Mouse (Mus musculus): Measurements from ENCODE around the gene Vmn2r23. TPM values are rescaled to one million over a fixed set of nuclear protein-coding genes. Genes with fewer than 3 reads are reported as not detected.
"Not testable (repeated sequence)": the region's sequence is repeated elsewhere in the genome, so short reads cannot be mapped to it uniquely, and the experiment has no call there.

Vmn2r23 gene
- polyA plus RNA-seq (2015; fragmentation: Nextera tagmentation; extraction: Ambion mirVana): not detected in 2 replicates

DNA sequence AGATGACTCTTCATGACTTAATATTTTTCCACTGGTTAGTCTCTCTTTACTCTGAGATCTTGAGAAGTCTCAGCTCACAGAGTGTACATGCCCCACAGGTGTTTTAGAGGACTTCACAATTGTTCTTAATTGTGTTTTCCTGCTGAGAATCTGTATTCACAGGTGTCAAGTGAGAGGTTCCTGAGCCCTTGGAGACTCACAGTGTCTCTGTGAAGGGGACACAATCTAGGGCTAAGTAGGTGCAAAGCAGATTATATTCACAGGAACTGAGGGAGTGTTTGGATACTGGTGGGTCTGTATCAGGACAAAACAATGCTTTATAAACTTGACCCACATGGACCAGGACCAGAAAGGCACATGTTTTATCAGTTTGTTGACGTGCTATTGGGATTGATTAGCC lies at the start of gene Vmn2r23:
Gene Vmn2r23 (plus strand): TSS at position 301 of the 400 bp plus-strand sequence.
- Histone ChIP-seq H3K36me3 (ENCODE audit: insufficient read depth, low read length) (no peaks in the 10 kb centered on the region), H3K27me3 (replicated peaks; ENCODE audit: insufficient read depth, low read length) (no peaks in the 10 kb centered on the region), H3K4me3 (ENCODE audit: low read depth, low read length) (no peak within 1 kb of the TSS), H3K9me3 (ENCODE audit: low read length) (no peaks in the 10 kb centered on the region), H3K4me1 (ENCODE audit: insufficient read depth, low read depth, low read length) (no peaks in the 10 kb centered on the region), H3K27ac (ENCODE audit: low read length) (no peak within 1 kb of the TSS), H3K4me2 (replicated peaks; ENCODE audit: low read depth, low read length) (no peak within 1 kb of the TSS), H3K9ac (replicated peaks; ENCODE audit: low read depth) (no peak within 1 kb of the TSS)
- TF ChIP-seq CTCF (IDR thresholded peaks at IDR 0.05) (no peak), EP300 (IDR thresholded peaks at IDR 0.05) (no peak)
- ATAC-seq (no peak), DNase-seq (ENCODE audit: low spot score) (no peak)
- WGBS: 40% methylated on average over 1 of the region's 1 CpGs

DNA sequence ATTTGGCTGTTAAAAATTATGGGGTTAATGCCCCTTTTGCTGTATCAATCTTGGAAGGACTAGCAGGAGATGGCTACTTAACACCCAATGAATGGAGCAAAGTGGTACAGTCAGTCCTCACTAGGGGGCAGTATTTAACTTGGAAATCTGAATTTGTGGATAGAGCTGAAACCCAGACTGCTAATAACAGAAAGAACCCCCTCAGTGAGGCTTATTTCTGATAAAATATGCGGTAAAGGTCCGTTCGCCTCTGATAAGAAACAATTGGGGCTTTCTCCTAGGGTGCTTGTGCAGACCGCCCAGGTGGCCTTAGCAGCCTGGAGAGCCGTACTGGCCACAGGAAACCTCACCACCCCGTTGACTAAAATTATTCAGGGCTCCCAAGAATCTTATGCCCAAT lies 45.4 kb upstream of the Vmn2r23 start:
- ATAC-seq (no peak), DNase-seq (ENCODE audit: low spot score) (no peak)
- H3K36me3 ChIP-seq (ENCODE audit: insufficient read depth, low read length): no peaks in the 10 kb centered on the region
- H3K4me1 ChIP-seq (ENCODE audit: insufficient read depth, low read depth, low read length): no peaks in the 10 kb centered on the region
- no peak overlapping the region for H3K4me2 ChIP-seq (replicated peaks; ENCODE audit: low read depth, low read length)
- WGBS: 39% methylated on average over 6 of the region's 6 CpGs
- H3K9ac ChIP-seq (replicated peaks; ENCODE audit: low read depth): no peak overlapping the region
- no peaks in the 10 kb centered on the region for H3K27me3 ChIP-seq (replicated peaks; ENCODE audit: insufficient read depth, low read length)
- H3K4me3 ChIP-seq (ENCODE audit: low read depth, low read length): no peak overlapping the region
- H3K27ac ChIP-seq (ENCODE audit: low read length): no peak overlapping the region
- no peak for TF ChIP-seq CTCF (IDR thresholded peaks at IDR 0.05)
- no peak for TF ChIP-seq EP300 (IDR thresholded peaks at IDR 0.05)
- no peaks in the 10 kb centered on the region for H3K9me3 ChIP-seq (ENCODE audit: low read length)

DNA sequence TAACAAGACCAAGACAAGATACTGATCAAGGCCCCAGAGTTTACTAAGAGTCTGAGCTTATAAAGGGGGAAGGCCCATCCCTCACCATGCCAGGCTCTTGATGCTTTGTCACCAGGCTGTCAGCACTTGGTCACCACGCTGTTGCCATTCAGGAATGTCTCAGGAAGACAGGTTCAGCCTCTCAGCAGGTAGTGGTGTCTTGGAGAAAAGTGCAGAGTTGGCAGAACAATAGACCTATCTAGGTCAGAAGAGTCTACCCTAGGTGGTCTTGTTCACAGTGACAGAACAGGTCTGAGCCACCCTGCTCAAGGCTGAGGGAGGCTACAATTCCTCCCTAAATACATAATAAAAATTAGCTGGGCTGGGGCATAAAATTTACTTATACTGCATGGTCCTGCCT lies 5.8 kb upstream of the Vmn2r23 start:
- H3K27ac ChIP-seq (ENCODE audit: low read length); H3K27me3 ChIP-seq (replicated peaks; ENCODE audit: insufficient read depth, low read length); H3K9me3 ChIP-seq (ENCODE audit: low read length); DNase-seq (ENCODE audit: low spot score); H3K4me1 ChIP-seq (ENCODE audit: insufficient read depth, low read depth, low read length); H3K4me3 ChIP-seq (ENCODE audit: low read depth, low read length); H3K9ac ChIP-seq (replicated peaks; ENCODE audit: low read depth); H3K4me2 ChIP-seq (replicated peaks; ENCODE audit: low read depth, low read length); H3K36me3 ChIP-seq (ENCODE audit: insufficient read depth, low read length); ATAC-seq: not testable (repeated sequence)
- WGBS: 29% methylated on average over 1 of the region's 1 CpGs

- no peak for TF ChIP-seq EP300 (IDR thresholded peaks at IDR 0.05)
- TF ChIP-seq CTCF (IDR thresholded peaks at IDR 0.05): no peak
- ATAC-seq: no peak
- Histone ChIP-seq H3K27me3 (replicated peaks; ENCODE audit: insufficient read depth, low read length) (no peaks in the 10 kb centered on the region), H3K4me1 (ENCODE audit: insufficient read depth, low read depth, low read length) (no peaks in the 10 kb centered on the region), H3K36me3 (ENCODE audit: insufficient read depth, low read length) (no peaks in the 10 kb centered on the region), H3K4me2 (replicated peaks; ENCODE audit: low read depth, low read length) (no peak overlapping the region), H3K4me3 (ENCODE audit: low read depth, low read length) (no peak overlapping the region), H3K9me3 (ENCODE audit: low read length) (no peaks in the 10 kb centered on the region), H3K9ac (replicated peaks; ENCODE audit: low read depth) (no peak overlapping the region), H3K27ac (ENCODE audit: low read length) (no peak overlapping the region)
- DNase-seq (ENCODE audit: low spot score): no peak
These were observed 5.3 kb upstream of the Vmn2r23 start for GRCm38 (mm10) chr6:123697213-123697612.

GRCm38 (mm10) chr6:123770031-123770430 lies 67.6 kb downstream of the Vmn2r23 start:
- Histone ChIP-seq H3K9ac (replicated peaks; ENCODE audit: low read depth) (no peak overlapping the region), H3K36me3 (ENCODE audit: insufficient read depth, low read length) (no peaks in the 10 kb centered on the region), H3K27ac (ENCODE audit: low read length) (no peak overlapping the region), H3K27me3 (replicated peaks; ENCODE audit: insufficient read depth, low read length) (no peaks in the 10 kb centered on the region), H3K4me1 (ENCODE audit: insufficient read depth, low read depth, low read length) (no peaks in the 10 kb centered on the region), H3K4me3 (ENCODE audit: low read depth, low read length) (no peak overlapping the region), H3K4me2 (replicated peaks; ENCODE audit: low read depth, low read length) (no peak overlapping the region), H3K9me3 (ENCODE audit: low read length) (no peaks in the 10 kb centered on the region)
- DNase-seq (ENCODE audit: low spot score) (no peak), ATAC-seq (no peak)
- WGBS: 72% methylated on average over 3 of the region's 3 CpGs
- TF ChIP-seq CTCF (IDR thresholded peaks at IDR 0.05): no peak
- TF ChIP-seq EP300 (IDR thresholded peaks at IDR 0.05): no peak

- TF ChIP-seq EP300 (IDR thresholded peaks at IDR 0.05) (no peak), CTCF (IDR thresholded peaks at IDR 0.05) (no peak)
- DNase-seq (ENCODE audit: low spot score): no peak
- no peak within 1 kb of the TSS for H3K9ac ChIP-seq (replicated peaks; ENCODE audit: low read depth)
- H3K4me1 ChIP-seq (ENCODE audit: insufficient read depth, low read depth, low read length): no peaks in the 10 kb centered on the region
- H3K9me3 ChIP-seq (ENCODE audit: low read length): no peaks in the 10 kb centered on the region
- no peak for ATAC-seq
- H3K27ac ChIP-seq (ENCODE audit: low read length): no peak within 1 kb of the TSS
- H3K4me2 ChIP-seq (replicated peaks; ENCODE audit: low read depth, low read length): no peak within 1 kb of the TSS
- WGBS: 53% methylated on average over 1 of the region's 1 CpGs
- H3K4me3 ChIP-seq (ENCODE audit: low read depth, low read length): no peak within 1 kb of the TSS
- H3K27me3 ChIP-seq (replicated peaks; ENCODE audit: insufficient read depth, low read length): no peaks in the 10 kb centered on the region
- H3K36me3 ChIP-seq (ENCODE audit: insufficient read depth, low read length): no peaks in the 10 kb centered on the region
These were observed 76.1 kb downstream of the Vmn2r23 start, which contains the start of gene Vmn2r24 for GRCm38 (mm10) chr6:123778579-123778978. Gene Vmn2r24, plus strand, starts transcription at chr6:123778879.

DNA sequence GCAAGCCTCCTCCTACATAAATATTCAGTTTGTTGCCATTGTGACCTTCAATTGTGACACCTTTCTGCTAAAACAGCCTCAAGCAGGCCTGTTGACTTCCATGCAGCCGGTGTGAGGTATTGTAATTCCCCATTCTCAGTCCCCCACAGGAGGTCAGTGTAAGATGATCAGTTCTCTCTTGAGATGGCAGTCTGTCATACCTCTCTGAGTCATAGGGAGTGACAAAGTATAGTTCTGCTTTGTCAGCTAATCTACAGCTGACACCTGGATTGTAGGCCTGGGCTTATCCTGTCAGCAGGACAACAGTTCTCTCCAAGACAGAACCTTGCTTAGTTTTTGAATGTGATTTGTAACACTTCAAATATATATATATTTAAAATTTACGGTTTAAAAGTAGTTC lies 82.4 kb downstream of the Vmn2r23 start:
- Histone ChIP-seq H3K4me2 (replicated peaks; ENCODE audit: low read depth, low read length) (no peak overlapping the region), H3K9ac (replicated peaks; ENCODE audit: low read depth) (no peak overlapping the region), H3K9me3 (ENCODE audit: low read length) (no peaks in the 10 kb centered on the region), H3K4me1 (ENCODE audit: insufficient read depth, low read depth, low read length) (no peaks in the 10 kb centered on the region), H3K27ac (ENCODE audit: low read length) (no peak overlapping the region), H3K4me3 (ENCODE audit: low read depth, low read length) (no peak overlapping the region), H3K36me3 (ENCODE audit: insufficient read depth, low read length) (no peaks in the 10 kb centered on the region), H3K27me3 (replicated peaks; ENCODE audit: insufficient read depth, low read length) (no peaks in the 10 kb centered on the region)
- 63% methylated on average over 2 of the region's 2 CpGs for WGBS
- no peak for DNase-seq (ENCODE audit: low spot score)
- no peak for ATAC-seq
- TF ChIP-seq EP300 (IDR thresholded peaks at IDR 0.05) (no peak), CTCF (IDR thresholded peaks at IDR 0.05) (no peak)

Data from lung, postnatal 0 days (tissue).